Mouse (Mus musculus): ENCODE measurements at regions not wholly inside any gene's neighbourhood (a gene's known extent, or its start where the extent isn't known, plus 50 kb on each side); places are given as distances from the start of the nearest gene placed in this dataset.

- Histone ChIP-seq H3K9me3 (ENCODE audit: control insufficient read depth, low read length) (no peaks in the 10 kb centered on the region), H3K27ac (ENCODE audit: low read length) (no peak overlapping the region), H3K4me2 (ENCODE audit: low read length) (no peak overlapping the region), H3K4me3 (replicated peaks; ENCODE audit: low read length) (no peak overlapping the region), H3K4me1 (replicated peaks; ENCODE audit: control insufficient read depth, insufficient read depth, low read length) (no peaks in the 10 kb centered on the region), H3K27me3 (replicated peaks; ENCODE audit: control insufficient read depth, insufficient read depth, low read length) (no peaks in the 10 kb centered on the region), H3K9ac (replicated peaks; ENCODE audit: low read depth, low read length) (no peak overlapping the region), H3K36me3 (ENCODE audit: control insufficient read depth, insufficient read depth) (no peaks in the 10 kb centered on the region)
- no peak for ATAC-seq
- WGBS = 75% methylated on average over 2 of the region's 2 CpGs
Observed at GRCm38 (mm10) chr3:78716691-78717090, 569.6 kb downstream of the Rapgef2 start.

DNA sequence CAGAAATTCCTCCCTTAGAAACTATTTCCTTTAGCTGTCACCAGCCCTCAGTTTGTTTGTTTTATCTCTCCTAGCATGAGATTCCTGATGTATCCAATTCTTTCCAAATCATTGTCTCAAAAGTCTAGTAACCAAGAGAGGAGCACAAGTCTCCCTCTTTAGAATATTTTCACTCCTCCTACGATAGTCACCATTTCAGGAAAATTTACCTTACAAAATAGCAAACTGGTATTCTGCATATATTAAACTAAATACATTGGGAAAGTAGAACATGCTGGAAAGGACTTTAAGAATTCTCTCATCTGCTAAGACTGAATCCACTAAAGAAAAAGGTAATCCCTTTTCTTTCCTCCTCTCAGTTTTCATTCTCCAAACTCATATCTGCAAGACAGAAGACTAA, 578.6 kb downstream of the Rapgef2 start:
- Histone ChIP-seq H3K27me3 (replicated peaks; ENCODE audit: control insufficient read depth, insufficient read depth, low read length) (no peaks in the 10 kb centered on the region), H3K36me3 (ENCODE audit: control insufficient read depth, insufficient read depth) (no peaks in the 10 kb centered on the region), H3K9ac (replicated peaks; ENCODE audit: low read depth, low read length) (no peak overlapping the region), H3K9me3 (ENCODE audit: control insufficient read depth, low read length) (no peaks in the 10 kb centered on the region), H3K27ac (ENCODE audit: low read length) (no peak overlapping the region), H3K4me2 (ENCODE audit: low read length) (no peak overlapping the region), H3K4me3 (replicated peaks; ENCODE audit: low read length) (no peak overlapping the region), H3K4me1 (replicated peaks; ENCODE audit: control insufficient read depth, insufficient read depth, low read length) (no peaks in the 10 kb centered on the region)
- no peak for ATAC-seq
- WGBS = 86% methylated on average over 1 of the region's 1 CpGs

- H3K4me1 ChIP-seq (replicated peaks; ENCODE audit: control insufficient read depth, insufficient read depth, low read length) = 0 out of 2 replicates have a peak, but pooled peaks cover 2% of the 10 kb centered on the region
- no peak overlapping the region for H3K4me2 ChIP-seq (ENCODE audit: low read length)
- H3K9ac ChIP-seq (replicated peaks; ENCODE audit: low read depth, low read length) = no peak overlapping the region
- ATAC-seq = peak; percentile 31; the same call in 1 of the 2 replicates
- H3K9me3 ChIP-seq (ENCODE audit: control insufficient read depth, low read length) = no peaks in the 10 kb centered on the region
- H3K4me3 ChIP-seq (replicated peaks; ENCODE audit: low read length) = no peak overlapping the region
- H3K27ac ChIP-seq (ENCODE audit: low read length) = no peak overlapping the region
- no peaks in the 10 kb centered on the region for H3K36me3 ChIP-seq (ENCODE audit: control insufficient read depth, insufficient read depth)
- no peaks in the 10 kb centered on the region for H3K27me3 ChIP-seq (replicated peaks; ENCODE audit: control insufficient read depth, insufficient read depth, low read length)
- 35% methylated on average over 5 of the region's 5 CpGs for WGBS
Observed at GRCm38 (mm10) chr3:78698936-78699335, 587.4 kb downstream of the Rapgef2 start.

DNA sequence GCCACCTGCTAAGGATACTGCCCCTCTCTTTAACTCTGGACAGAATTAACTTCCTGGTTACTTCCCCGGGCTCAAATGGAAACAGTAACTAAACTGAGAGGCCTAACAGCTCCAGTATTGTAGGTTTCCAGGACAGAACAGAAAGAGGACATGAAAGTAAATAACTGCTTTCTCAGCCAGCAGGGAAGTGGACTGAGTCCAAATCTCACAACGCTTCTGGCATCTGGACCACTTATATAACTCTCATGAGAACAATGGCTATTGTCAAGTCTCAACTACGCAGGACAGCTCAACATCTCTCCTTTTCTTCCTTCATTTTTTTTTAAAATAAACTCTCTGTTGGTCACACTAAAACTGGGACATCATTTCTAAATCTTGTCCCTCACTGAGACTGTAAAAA, 594.8 kb downstream of the Rapgef2 start:
- ATAC-seq = peak; percentile 15; the same call in 1 of the 2 replicates
- no peaks in the 10 kb centered on the region for H3K27me3 ChIP-seq (replicated peaks; ENCODE audit: control insufficient read depth, insufficient read depth, low read length)
- H3K9ac ChIP-seq (replicated peaks; ENCODE audit: low read depth, low read length) = no peak overlapping the region
- WGBS = 28% methylated on average over 3 of the region's 3 CpGs
- H3K36me3 ChIP-seq (ENCODE audit: control insufficient read depth, insufficient read depth) = no peaks in the 10 kb centered on the region
- H3K4me2 ChIP-seq (ENCODE audit: low read length) = no peak overlapping the region
- H3K4me1 ChIP-seq (replicated peaks; ENCODE audit: control insufficient read depth, insufficient read depth, low read length) = peaks cover 5% of the 10 kb centered on the region
- no peak overlapping the region for H3K27ac ChIP-seq (ENCODE audit: low read length)
- H3K9me3 ChIP-seq (ENCODE audit: control insufficient read depth, low read length) = no peaks in the 10 kb centered on the region
- H3K4me3 ChIP-seq (replicated peaks; ENCODE audit: low read length) = no peak overlapping the region

- no peaks in the 10 kb centered on the region for H3K36me3 ChIP-seq (ENCODE audit: control insufficient read depth, insufficient read depth)
- no peak overlapping the region for H3K4me3 ChIP-seq (replicated peaks; ENCODE audit: low read length)
- ATAC-seq = no peak
- no peaks in the 10 kb centered on the region for H3K4me1 ChIP-seq (replicated peaks; ENCODE audit: control insufficient read depth, insufficient read depth, low read length)
- H3K9me3 ChIP-seq (ENCODE audit: control insufficient read depth, low read length) = no peaks in the 10 kb centered on the region
- H3K27me3 ChIP-seq (replicated peaks; ENCODE audit: control insufficient read depth, insufficient read depth, low read length) = no peaks in the 10 kb centered on the region
- H3K27ac ChIP-seq (ENCODE audit: low read length) = no peak overlapping the region
- no peak overlapping the region for H3K9ac ChIP-seq (replicated peaks; ENCODE audit: low read depth, low read length)
- WGBS = 35% methylated on average over 1 of the region's 1 CpGs
- no peak overlapping the region for H3K4me2 ChIP-seq (ENCODE audit: low read length)
Observed at GRCm38 (mm10) chr3:78677656-78678055, 608.7 kb downstream of the Rapgef2 start.

DNA sequence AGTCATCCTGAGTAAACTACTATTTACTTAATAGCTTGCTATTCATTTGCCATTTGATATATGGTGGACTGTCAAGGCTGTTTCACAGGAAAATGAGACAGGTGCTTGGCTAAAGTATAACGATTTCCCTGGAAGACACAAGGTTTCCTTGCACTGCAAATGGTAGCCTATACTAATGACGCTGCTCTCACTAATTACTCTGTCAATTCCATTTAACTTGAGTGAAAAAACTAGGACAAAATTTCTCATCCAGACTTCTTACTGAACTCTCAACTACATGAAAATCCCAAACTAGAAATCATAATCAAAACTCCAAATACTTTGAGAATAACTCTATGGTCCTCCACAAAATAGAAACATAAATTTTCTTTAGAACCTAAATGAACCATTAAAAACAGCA, 609.5 kb downstream of the Rapgef2 start:
- Histone ChIP-seq H3K9ac (replicated peaks; ENCODE audit: low read depth, low read length) (no peak overlapping the region), H3K27me3 (replicated peaks; ENCODE audit: control insufficient read depth, insufficient read depth, low read length) (no peaks in the 10 kb centered on the region), H3K36me3 (ENCODE audit: control insufficient read depth, insufficient read depth) (no peaks in the 10 kb centered on the region), H3K4me3 (replicated peaks; ENCODE audit: low read length) (no peak overlapping the region), H3K4me1 (replicated peaks; ENCODE audit: control insufficient read depth, insufficient read depth, low read length) (no peaks in the 10 kb centered on the region), H3K9me3 (ENCODE audit: control insufficient read depth, low read length) (no peaks in the 10 kb centered on the region), H3K27ac (ENCODE audit: low read length) (no peak overlapping the region), H3K4me2 (ENCODE audit: low read length) (no peak overlapping the region)
- WGBS = 58% methylated on average over 2 of the region's 2 CpGs
- ATAC-seq = no peak

DNA sequence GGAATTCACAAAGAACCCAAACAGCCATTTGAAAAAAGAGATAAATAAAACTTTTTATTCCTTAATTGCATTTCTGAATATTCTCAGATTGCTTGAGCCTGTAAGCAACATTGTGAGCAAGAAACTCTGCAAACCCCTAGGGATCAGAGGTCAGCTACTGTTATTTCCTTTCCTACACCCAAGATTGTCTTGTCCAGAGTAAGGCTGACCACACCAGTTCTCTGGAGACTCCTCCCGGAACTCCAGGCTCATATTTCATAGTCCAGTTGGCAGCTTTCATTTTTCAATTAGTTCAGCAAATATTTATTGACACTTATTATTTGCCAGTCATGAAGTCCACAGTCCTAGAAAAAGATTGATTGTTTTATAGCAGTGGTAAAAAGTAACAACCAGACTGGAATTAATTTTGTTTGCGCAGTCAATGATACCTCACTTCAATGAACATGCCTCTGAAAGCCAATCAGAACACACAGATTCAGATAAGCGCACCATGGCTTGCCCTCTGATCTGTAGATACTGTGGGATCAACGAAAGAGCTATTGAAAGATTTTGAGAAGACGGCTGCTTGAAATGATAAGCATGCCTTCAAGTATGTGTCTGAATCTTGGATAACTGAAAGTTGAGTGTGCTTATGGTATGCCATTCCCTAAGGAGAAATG, 611.7 kb downstream of the Rapgef2 start:
- H3K4me2 ChIP-seq (ENCODE audit: low read length) = no peak overlapping the region
- no peaks in the 10 kb centered on the region for H3K36me3 ChIP-seq (ENCODE audit: control insufficient read depth, insufficient read depth)
- 91% methylated on average over 5 of the region's 5 CpGs for WGBS
- H3K4me1 ChIP-seq (replicated peaks; ENCODE audit: control insufficient read depth, insufficient read depth, low read length) = no peaks in the 10 kb centered on the region
- no peak overlapping the region for H3K27ac ChIP-seq (ENCODE audit: low read length)
- no peak for ATAC-seq
- no peak overlapping the region for H3K9ac ChIP-seq (replicated peaks; ENCODE audit: low read depth, low read length)
- no peaks in the 10 kb centered on the region for H3K9me3 ChIP-seq (ENCODE audit: control insufficient read depth, low read length)
- H3K27me3 ChIP-seq (replicated peaks; ENCODE audit: control insufficient read depth, insufficient read depth, low read length) = no peaks in the 10 kb centered on the region
- H3K4me3 ChIP-seq (replicated peaks; ENCODE audit: low read length) = no peak overlapping the region

DNA sequence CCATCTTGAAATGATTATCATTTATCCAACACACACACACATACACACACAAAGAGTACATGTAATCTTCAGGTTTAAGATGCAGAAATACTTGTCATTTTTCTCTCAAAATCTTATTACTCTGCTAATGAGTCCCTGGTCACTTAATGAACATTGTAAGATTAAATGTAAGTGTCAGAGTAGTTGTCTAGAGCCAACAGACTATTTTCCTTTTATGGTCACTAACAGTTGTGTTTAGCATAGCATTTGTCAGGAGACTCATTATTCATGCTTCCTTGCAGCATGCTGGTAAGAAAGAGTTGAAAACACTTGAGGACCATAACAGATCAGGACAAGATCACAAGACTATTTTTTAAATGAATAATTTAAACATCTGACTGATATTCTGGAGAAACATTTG, 618.3 kb downstream of the Rapgef2 start:
- Histone ChIP-seq H3K27ac (ENCODE audit: low read length) (no peak overlapping the region), H3K4me2 (ENCODE audit: low read length) (no peak overlapping the region), H3K9me3 (ENCODE audit: control insufficient read depth, low read length) (no peaks in the 10 kb centered on the region), H3K36me3 (ENCODE audit: control insufficient read depth, insufficient read depth) (no peaks in the 10 kb centered on the region), H3K4me3 (replicated peaks; ENCODE audit: low read length) (no peak overlapping the region), H3K4me1 (replicated peaks; ENCODE audit: control insufficient read depth, insufficient read depth, low read length) (no peaks in the 10 kb centered on the region), H3K27me3 (replicated peaks; ENCODE audit: control insufficient read depth, insufficient read depth, low read length) (no peaks in the 10 kb centered on the region), H3K9ac (replicated peaks; ENCODE audit: low read depth, low read length) (no peak overlapping the region)
- ATAC-seq = no peak

GRCm38 (mm10) chr3:78667374-78668023, 618.8 kb downstream of the Rapgef2 start:
- no peaks in the 10 kb centered on the region for H3K36me3 ChIP-seq (ENCODE audit: control insufficient read depth, insufficient read depth)
- no peak overlapping the region for H3K9ac ChIP-seq (replicated peaks; ENCODE audit: low read depth, low read length)
- no peaks in the 10 kb centered on the region for H3K4me1 ChIP-seq (replicated peaks; ENCODE audit: control insufficient read depth, insufficient read depth, low read length)
- H3K4me2 ChIP-seq (ENCODE audit: low read length) = no peak overlapping the region
- H3K4me3 ChIP-seq (replicated peaks; ENCODE audit: low read length) = no peak overlapping the region
- 76% methylated on average over 4 of the region's 4 CpGs for WGBS
- H3K9me3 ChIP-seq (ENCODE audit: control insufficient read depth, low read length) = no peaks in the 10 kb centered on the region
- ATAC-seq = no peak
- H3K27ac ChIP-seq (ENCODE audit: low read length) = no peak overlapping the region
- H3K27me3 ChIP-seq (replicated peaks; ENCODE audit: control insufficient read depth, insufficient read depth, low read length) = no peaks in the 10 kb centered on the region
